Mouse (Mus musculus): ENCODE results near the gene Cic. TPM values are rescaled to one million over a fixed set of nuclear protein-coding genes. Genes with fewer than 3 reads are reported as not detected.

Gene Cic
- total and polyA plus RNA-seq, 2 experiments from 2014 or later = 28.2 to 155 TPM

DNA sequence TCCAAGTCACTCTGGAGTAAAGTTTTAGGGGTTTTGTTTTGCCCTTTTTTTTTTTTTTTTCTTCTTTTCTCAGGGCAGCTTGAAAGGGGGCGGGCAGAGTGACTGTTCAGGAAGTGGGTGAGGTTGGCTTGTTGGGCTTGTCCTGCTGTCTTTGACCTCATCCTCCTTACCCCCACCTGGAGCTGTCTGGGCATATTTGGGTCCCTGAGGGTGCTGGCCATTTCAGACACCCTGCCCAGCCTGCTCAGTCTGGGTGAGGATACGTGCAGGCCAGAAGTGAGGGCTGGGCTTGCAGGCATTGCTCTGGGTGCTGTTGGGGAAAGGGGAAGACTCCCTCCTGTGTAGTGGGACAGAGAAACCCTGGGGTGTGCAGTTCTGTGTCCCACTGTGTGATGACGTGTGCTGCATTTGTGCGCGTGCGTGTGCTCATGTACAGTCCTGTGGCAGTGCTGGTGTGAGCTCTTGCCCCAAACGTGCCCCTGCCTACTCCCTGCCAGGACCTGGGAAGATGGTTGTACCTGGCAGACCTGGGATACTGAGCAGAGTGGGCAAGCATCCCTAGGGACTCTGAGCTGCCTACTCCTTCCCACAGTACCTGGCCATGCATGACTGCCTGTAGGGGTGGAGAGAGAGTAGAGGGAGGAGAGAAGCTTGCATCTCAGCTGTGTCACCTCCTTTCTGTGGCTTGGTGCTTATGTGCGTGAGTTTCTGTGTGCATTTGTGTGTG lies 2.2 kb downstream of the Cic start:
- H3K36me3 ChIP-seq (ENCODE audit: insufficient read depth, low read length) = peaks cover 21% of the 10 kb centered on the region; the same call in 1 of the 2 replicates
- no peaks in the 10 kb centered on the region for H3K27me3 ChIP-seq (ENCODE audit: insufficient read depth, low read length)
- H3K27ac ChIP-seq = peak overlapping the region; percentile 91; the same call in 1 of the 2 replicates
- peak overlapping the region; percentile 91 for H3K4me2 ChIP-seq (ENCODE audit: low read depth, low read length)
- 79% methylated on average over 8 of the region's 8 CpGs for WGBS
- ATAC-seq (no peak), DNase-seq (ENCODE audit: low spot score) (no peak)
- peaks cover 14% of the 10 kb centered on the region for H3K4me1 ChIP-seq (ENCODE audit: insufficient read depth, low read length)
- H3K9me3 ChIP-seq (ENCODE audit: low read length) = no peaks in the 10 kb centered on the region
- TF ChIP-seq CTCF (IDR thresholded peaks at IDR 0.05; ENCODE audit: low read depth) = no peak
- peak overlapping the region; percentile 78 for H3K4me3 ChIP-seq (ENCODE audit: low read length)
- peak overlapping the region; percentile 81; the same call in 1 of the 2 replicates for H3K9ac ChIP-seq (replicated peaks; ENCODE audit: low read length)

DNA sequence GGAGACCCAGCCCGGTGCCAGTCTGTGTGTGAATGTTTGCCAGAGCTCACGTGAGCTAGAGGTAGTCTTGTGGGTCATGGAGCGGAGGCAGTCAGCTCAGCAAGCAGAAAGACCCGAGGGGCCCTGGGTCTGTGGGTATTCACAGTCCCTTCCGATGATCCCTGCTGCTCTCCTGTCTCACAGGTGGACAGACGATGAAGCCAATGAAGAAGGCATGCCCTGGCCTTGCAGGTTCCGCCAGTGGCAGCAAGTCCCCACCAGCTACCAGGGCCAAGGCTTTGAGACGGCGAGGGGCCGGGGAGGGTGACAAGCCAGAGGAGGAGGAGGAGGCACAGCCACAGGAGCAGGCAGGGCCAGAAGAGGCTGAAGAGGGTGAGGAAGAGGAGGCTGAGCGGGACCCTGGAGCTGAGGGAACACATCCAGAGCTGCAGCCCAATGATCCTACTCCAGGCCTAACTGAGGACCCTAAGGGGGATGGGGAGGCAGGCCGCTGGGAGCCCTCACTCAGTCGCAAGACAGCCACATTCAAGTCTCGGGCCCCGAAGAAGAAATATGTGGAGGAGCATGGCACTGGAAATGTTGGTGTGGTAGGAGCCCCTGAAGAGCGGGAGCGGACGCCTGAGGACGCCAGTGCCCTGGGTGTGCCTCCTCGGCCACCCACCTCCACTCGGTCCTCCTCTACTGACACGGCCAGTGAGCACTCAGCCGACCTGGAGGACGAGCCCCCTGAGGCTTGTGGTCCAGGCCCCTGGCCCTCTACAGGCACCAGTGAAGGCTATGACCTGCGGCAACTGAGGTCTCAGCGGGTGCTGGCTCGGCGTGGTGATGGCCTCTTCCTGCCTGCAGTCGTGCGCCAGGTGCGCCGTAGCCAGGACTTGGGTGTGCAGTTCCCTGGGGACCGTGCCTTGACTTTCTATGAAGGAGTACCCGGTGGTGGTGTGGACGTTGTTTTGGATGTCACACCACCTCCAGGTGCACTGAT lies 3.4 kb downstream of the Cic start:
- no peak overlapping the region for H3K9ac ChIP-seq (replicated peaks; ENCODE audit: low read length)
- no peak for TF ChIP-seq CTCF (IDR thresholded peaks at IDR 0.05; ENCODE audit: low read depth)
- DNase-seq (ENCODE audit: low spot score) (no peak), ATAC-seq (no peak)
- H3K4me2 ChIP-seq (ENCODE audit: low read depth, low read length) = no peak overlapping the region
- no peak overlapping the region for H3K27ac ChIP-seq
- 88% methylated on average over 35 of the region's 35 CpGs for WGBS
- no peak overlapping the region for H3K4me3 ChIP-seq (ENCODE audit: low read length)
- H3K4me1 ChIP-seq (ENCODE audit: insufficient read depth, low read length) = peaks cover 14% of the 10 kb centered on the region
- no peaks in the 10 kb centered on the region for H3K9me3 ChIP-seq (ENCODE audit: low read length)
- H3K27me3 ChIP-seq (ENCODE audit: insufficient read depth, low read length) = no peaks in the 10 kb centered on the region
- peaks cover 21% of the 10 kb centered on the region; the same call in 1 of the 2 replicates for H3K36me3 ChIP-seq (ENCODE audit: insufficient read depth, low read length)

DNA sequence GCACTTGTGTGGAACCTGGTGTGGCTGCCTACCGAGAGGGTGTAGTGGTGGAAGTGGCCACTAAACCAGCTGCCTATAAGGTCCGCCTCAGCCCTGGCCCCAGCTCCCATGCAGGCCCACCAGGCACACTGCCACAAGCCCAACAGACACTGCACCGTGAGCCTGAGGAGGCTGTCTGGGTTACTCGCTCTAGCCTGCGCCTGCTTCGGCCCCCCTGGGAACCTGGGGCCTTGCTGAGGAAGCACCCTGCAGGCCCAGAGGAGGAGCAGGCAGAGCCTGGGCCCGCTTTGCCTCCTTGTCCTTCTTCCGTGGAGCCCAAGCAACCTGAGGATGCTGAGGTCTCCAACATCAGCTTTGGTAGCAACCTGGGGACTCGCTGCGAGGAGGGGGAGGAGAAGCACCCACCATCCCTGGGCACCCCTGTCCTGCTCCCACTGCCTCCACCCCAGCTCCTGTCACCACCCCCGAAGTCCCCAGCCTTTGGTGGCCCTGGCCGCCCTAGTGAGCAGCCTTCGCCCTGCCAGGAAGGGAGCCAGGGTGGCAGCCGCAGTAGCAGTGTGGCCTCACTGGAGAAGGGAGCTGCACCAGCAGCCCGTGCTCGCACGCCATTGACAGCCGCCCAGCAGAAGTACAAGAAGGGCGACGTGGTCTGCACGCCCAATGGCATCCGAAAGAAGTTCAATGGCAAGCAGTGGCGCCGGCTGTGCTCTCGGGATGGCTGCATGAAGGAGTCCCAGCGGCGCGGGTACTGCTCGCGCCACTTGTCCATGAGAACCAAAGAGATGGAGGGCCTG lies 4.3 kb downstream of the Cic start:
- H3K9ac ChIP-seq (replicated peaks; ENCODE audit: low read length) = no peak overlapping the region
- no peak overlapping the region for H3K4me2 ChIP-seq (ENCODE audit: low read depth, low read length)
- H3K4me1 ChIP-seq (ENCODE audit: insufficient read depth, low read length) = peaks cover 14% of the 10 kb centered on the region
- H3K27me3 ChIP-seq (ENCODE audit: insufficient read depth, low read length) = no peaks in the 10 kb centered on the region
- H3K9me3 ChIP-seq (ENCODE audit: low read length) = no peaks in the 10 kb centered on the region
- ATAC-seq (no peak), DNase-seq (ENCODE audit: low spot score) (no peak)
- H3K36me3 ChIP-seq (ENCODE audit: insufficient read depth, low read length) = peaks cover 21% of the 10 kb centered on the region; the same call in 1 of the 2 replicates
- no peak for TF ChIP-seq CTCF (IDR thresholded peaks at IDR 0.05; ENCODE audit: low read depth)
- 90% methylated on average over 30 of the region's 30 CpGs for WGBS
- no peak overlapping the region for H3K4me3 ChIP-seq (ENCODE audit: low read length)
- no peak overlapping the region for H3K27ac ChIP-seq

DNA sequence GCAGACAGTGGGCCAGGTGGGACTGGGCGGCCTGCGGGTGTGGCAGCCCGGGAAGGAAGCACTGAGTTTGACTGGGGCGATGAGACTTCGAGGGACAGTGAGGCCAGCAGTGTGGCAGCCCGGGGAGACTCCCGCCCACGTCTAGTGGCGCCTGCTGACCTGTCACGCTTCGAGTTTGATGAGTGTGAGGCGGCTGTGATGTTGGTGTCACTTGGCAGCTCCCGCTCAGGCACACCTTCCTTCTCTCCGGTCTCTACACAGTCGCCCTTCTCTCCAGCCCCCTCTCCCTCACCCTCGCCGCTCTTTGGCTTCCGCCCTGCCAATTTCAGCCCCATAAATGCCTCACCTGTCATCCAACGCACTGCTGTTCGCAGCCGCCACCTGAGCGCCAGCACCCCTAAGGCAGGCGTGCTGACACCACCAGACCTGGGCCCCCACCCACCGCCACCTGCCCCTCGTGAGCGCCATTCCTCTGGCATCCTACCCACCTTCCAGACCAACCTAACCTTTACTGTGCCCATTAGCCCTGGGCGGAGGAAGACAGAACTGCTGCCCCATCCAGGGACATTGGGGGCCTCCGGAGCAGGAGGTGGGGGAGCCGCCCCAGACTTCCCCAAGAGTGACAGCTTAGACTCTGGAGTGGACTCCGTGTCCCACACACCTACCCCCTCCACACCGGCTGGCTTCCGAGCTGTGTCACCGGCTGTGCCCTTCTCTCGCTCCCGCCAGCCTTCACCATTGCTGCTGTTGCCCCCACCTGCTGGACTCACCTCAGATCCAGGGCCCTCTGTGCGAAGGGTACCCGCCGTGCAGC lies 5.1 kb downstream of the Cic start:
- H3K27ac ChIP-seq = no peak overlapping the region
- H3K4me1 ChIP-seq (ENCODE audit: insufficient read depth, low read length) = peaks cover 17% of the 10 kb centered on the region
- TF ChIP-seq CTCF (IDR thresholded peaks at IDR 0.05; ENCODE audit: low read depth) = no peak
- no peak overlapping the region; the same call in 1 of the 2 replicates for H3K9ac ChIP-seq (replicated peaks; ENCODE audit: low read length)
- no peaks in the 10 kb centered on the region for H3K9me3 ChIP-seq (ENCODE audit: low read length)
- H3K27me3 ChIP-seq (ENCODE audit: insufficient read depth, low read length) = no peaks in the 10 kb centered on the region
- no peak for DNase-seq (ENCODE audit: low spot score)
- ATAC-seq = no peak
- H3K4me2 ChIP-seq (ENCODE audit: low read depth, low read length) = no peak overlapping the region
- 90% methylated on average over 38 of the region's 38 CpGs for WGBS
- H3K36me3 ChIP-seq (ENCODE audit: insufficient read depth, low read length) = peaks cover 21% of the 10 kb centered on the region; the same call in 1 of the 2 replicates
- no peak overlapping the region for H3K4me3 ChIP-seq (ENCODE audit: low read length)

DNA sequence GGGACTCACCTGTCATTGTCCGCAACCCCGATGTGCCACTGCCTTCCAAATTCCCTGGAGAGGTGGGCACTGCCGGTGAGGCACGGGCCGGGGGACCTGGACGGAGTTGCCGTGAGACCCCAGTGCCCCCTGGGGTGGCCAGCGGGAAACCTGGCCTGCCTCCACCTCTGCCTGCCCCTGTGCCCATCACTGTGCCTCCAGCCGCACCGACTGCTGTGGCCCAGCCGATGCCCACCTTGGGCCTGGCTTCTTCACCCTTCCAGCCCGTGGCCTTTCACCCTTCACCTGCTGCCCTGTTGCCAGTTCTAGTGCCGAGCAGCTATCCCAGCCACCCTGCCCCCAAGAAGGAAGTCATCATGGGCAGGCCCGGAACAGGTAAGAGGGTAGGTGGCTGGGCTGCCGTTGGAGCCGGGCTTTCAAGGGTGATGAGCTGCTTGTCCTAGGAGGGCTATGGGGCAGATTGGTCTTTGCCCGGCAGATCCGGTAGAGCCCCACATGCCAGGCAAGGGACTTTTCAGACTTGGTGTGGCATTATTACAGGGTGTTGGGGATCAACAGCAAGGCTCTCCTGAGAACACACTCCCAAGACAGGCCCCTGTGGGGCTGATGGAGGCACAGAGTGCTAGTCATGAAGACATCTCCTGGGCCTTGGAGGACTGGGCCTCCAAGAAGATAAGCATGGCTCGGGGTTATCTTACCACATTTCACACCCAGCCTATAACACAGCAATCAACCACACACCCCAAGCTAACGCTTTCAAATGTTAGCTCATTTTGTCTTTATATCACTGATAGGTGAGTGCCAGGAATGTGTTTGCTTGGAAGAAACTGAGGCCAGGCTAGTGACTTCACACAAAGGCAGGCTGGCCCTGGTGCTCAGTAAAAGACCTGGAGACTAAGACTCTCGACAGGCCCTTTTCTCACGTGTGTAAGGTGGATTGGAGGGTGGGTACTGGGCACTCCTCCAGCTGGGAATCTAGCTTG lies 6.0 kb downstream of the Cic start:
- WGBS = 90% methylated on average over 22 of the region's 22 CpGs
- peaks cover 20% of the 10 kb centered on the region for H3K4me1 ChIP-seq (ENCODE audit: insufficient read depth, low read length)
- TF ChIP-seq CTCF (IDR thresholded peaks at IDR 0.05; ENCODE audit: low read depth) = no peak
- peaks cover 21% of the 10 kb centered on the region; the same call in 1 of the 2 replicates for H3K36me3 ChIP-seq (ENCODE audit: insufficient read depth, low read length)
- no peak overlapping the region for H3K27ac ChIP-seq
- no peaks in the 10 kb centered on the region for H3K27me3 ChIP-seq (ENCODE audit: insufficient read depth, low read length)
- peak overlapping the region; percentile 35 for H3K9ac ChIP-seq (replicated peaks; ENCODE audit: low read length)
- ATAC-seq = no peak
- no peak overlapping the region for H3K4me3 ChIP-seq (ENCODE audit: low read length)
- H3K9me3 ChIP-seq (ENCODE audit: low read length) = no peaks in the 10 kb centered on the region
- H3K4me2 ChIP-seq (ENCODE audit: low read depth, low read length) = no peak overlapping the region
- no peak for DNase-seq (ENCODE audit: low spot score)
